Mouse (Mus musculus) heart, embryonic 13.5 days (tissue): Measurements from ENCODE around the gene Lsm2. TPM values are rescaled to one million over a fixed set of nuclear protein-coding genes. Genes with fewer than 3 reads are reported as not detected.

Experiments
- ATAC-seq: fragments of 200-750 bp; cut with Nextera tagmentation; 2 replicates; pipeline ENCODE4 v1.8.0; 2017; ENCODE audit warnings: moderate TSS enrichment; ENCODE audit not compliant: insufficient number of reproducible peaks, low FRiP score, low TSS enrichment; ENCODE audit errors: extremely low read depth
- H3K27ac ChIP-seq: fragments of 300-500 bp; sonication (generic); replicated peaks from 2 replicates; pipeline ENCODE4 v1.5.1; 2015; ENCODE audit warnings: moderate library complexity, mild to moderate bottlenecking, inconsistent platforms
- H3K27me3 ChIP-seq: fragments of 300-500 bp; sonication (generic); replicated peaks from 2 replicates; pipeline ENCODE4 v1.6.1; 2015; ENCODE audit warnings: mild to moderate bottlenecking, inconsistent platforms
- H3K36me3 ChIP-seq: fragments of 300-500 bp; sonication (generic); 2 replicates; pipeline ENCODE4 v1.6.1; 2015; ENCODE audit warnings: mild to moderate bottlenecking, inconsistent platforms
- H3K4me1 ChIP-seq: fragments of 300-500 bp; sonication (generic); 2 replicates; pipeline ENCODE4 v1.6.1; 2015; ENCODE audit warnings: inconsistent platforms
- H3K4me2 ChIP-seq: fragments of 300-500 bp; sonication (generic); 2 replicates; pipeline ENCODE4 v1.6.1; 2015; ENCODE audit warnings: inconsistent platforms, mild to moderate bottlenecking, moderate library complexity
- H3K4me3 ChIP-seq: fragments of 300-500 bp; sonication (generic); 2 replicates; pipeline ENCODE4 v1.5.1; 2015; ENCODE audit warnings: moderate library complexity, mild to moderate bottlenecking, inconsistent platforms
- H3K9ac ChIP-seq: fragments of 300-500 bp; sonication (generic); 2 replicates; pipeline ENCODE4 v1.6.1; 2015; ENCODE audit warnings: inconsistent platforms, mild to moderate bottlenecking, moderate library complexity
- H3K9me3 ChIP-seq: fragments of 300-500 bp; sonication (generic); 2 replicates; pipeline ENCODE4 v1.6.1; 2016; ENCODE audit warnings: inconsistent platforms
- WGBS: fragments of 180-500 bp; shearing (Covaris S2); methylation state at CpG from one replicate; pipeline ENCODE4 v1.1.7; 2015; ENCODE audit warnings: mixed read lengths; 5-methylcytosine and 5-hydroxymethylcytosine counted together
- polyA plus RNA-seq: library from polyadenylated mRNA; unstranded; fragments of >200 nt; fragmentation: Nextera tagmentation; extraction: Ambion mirVana; gene quantifications from 2 replicates; pipeline ENCODE4 v1.2.1, GENCODE M21; 2015

Gene Lsm2
- polyA plus RNA-seq = 145 and 153 TPM in 2 replicates

DNA sequence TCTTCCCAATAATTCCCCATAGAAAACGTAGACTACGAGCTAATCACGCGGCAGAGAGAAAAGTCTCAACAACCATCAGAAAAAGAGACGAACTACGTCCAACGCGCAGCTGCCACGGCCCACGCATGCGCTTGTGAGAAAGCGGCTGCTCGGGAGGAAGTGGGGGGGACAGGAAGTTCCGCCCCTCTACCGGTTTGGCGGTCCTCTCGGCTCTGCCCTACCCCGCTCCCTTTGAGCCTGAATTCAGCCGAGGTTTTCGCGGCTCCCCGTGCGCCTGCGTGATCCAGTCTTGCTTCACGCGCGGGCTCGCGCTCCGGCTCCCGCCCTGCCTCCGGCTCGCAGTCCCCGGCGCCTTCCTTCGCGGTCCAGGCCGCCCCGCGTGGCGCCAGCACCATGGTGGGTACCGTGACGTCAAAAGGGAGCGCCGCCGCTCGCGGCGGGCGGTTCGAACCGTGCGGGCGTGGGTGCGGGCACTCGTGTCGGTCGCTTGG lies at the start of gene Lsm2:
Gene Lsm2, plus strand, starts transcription at position 173 of the 491 bp plus-strand sequence.
- Histone ChIP-seq H3K4me1 (peaks cover 23% of the 10 kb centered on the region), H3K9me3 (no peaks in the 10 kb centered on the region), H3K4me2 (peak within 1 kb of the TSS; percentile 96), H3K36me3 (peaks cover 33% of the 10 kb centered on the region), H3K4me3 (peak within 1 kb of the TSS; percentile 90), H3K27ac (peak within 1 kb of the TSS; percentile 98), H3K27me3 (no peaks in the 10 kb centered on the region), H3K9ac (peak within 1 kb of the TSS; percentile 95)
- ATAC-seq = peak; percentile 89
- under 1% methylated on average over 48 of the region's 58 CpGs for WGBS

DNA sequence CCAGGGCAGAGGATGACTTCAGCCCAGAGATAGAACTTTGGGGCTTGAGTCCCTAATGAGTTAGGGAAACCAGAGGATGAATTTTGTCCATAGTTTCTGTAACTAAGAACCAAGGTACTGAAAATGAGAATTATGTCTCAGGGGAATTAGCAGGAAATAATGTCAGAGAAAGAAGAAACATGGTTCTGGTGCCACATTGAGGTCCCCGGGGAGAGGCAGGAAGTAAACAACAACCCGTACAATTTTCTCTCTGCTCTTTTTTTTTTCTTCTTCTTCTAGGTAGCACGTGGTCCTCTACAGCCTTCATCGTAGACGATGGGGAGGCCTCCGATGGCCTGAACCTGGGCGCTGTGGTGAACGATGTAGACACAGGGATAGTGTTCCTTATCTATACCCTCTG lies 49.4 kb upstream of the Lsm2 start:
- H3K4me1 ChIP-seq = peaks cover 16% of the 10 kb centered on the region
- H3K27me3 ChIP-seq = no peaks in the 10 kb centered on the region
- H3K9me3 ChIP-seq = no peaks in the 10 kb centered on the region
- H3K9ac ChIP-seq = peak overlapping the region; percentile 93
- 82% methylated on average over 8 of the region's 8 CpGs for WGBS
- peak overlapping the region; percentile 85 for H3K4me3 ChIP-seq
- peaks cover 21% of the 10 kb centered on the region for H3K36me3 ChIP-seq
- no peak overlapping the region for H3K27ac ChIP-seq
- H3K4me2 ChIP-seq = peak overlapping the region; percentile 97
- ATAC-seq = no peak

DNA sequence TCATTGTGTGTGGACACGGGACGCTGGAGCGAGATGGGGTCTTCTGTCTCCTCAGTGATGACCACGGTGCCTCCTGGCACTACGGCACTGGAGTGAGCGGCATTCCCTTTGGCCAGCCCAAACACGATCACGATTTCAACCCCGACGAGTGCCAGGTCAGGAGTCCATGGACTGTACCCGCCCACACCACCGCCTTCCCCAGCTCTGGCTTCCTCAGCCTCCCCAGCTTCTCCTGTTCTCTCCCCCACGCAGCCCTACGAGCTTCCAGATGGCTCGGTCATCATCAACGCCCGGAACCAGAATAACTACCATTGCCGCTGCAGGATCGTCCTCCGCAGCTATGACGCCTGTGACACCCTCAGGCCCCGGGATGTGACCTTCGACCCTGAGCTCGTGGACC lies 47.6 kb upstream of the Lsm2 start:
- Histone ChIP-seq H3K9me3 (no peaks in the 10 kb centered on the region), H3K36me3 (peaks cover 21% of the 10 kb centered on the region), H3K9ac (0 out of 2 replicates have a peak overlapping the region, but pooled peaks have one; percentile 12), H3K27ac (no peak overlapping the region), H3K4me2 (no peak overlapping the region), H3K4me1 (peaks cover 16% of the 10 kb centered on the region), H3K4me3 (no peak overlapping the region), H3K27me3 (no peaks in the 10 kb centered on the region)
- 70% methylated on average over 24 of the region's 24 CpGs for WGBS
- ATAC-seq = no peak

DNA sequence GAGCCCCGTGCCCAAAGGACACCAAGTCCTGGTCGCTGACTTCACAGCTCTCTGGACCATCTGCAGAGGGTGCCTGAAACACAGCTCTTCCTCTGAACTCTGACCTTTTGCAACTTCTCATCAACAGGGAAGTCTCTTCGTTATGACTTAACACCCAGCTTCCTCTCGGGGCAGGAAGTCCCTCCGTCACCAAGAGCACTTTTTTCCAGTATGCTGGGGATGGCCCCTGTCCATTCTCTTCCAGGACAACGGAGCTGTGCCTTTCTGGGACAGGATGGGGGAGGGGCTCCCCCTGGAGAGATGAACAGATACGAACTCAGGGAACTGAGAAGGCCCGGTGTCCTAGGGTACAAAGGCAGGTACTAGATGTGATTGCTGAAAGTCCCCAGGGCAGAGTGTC lies 46.8 kb upstream of the Lsm2 start:
- ATAC-seq = no peak
- no peak overlapping the region for H3K4me3 ChIP-seq
- H3K27ac ChIP-seq = no peak overlapping the region
- H3K9ac ChIP-seq = peak overlapping the region; percentile 15
- H3K27me3 ChIP-seq = no peaks in the 10 kb centered on the region
- WGBS = 46% methylated on average over 8 of the region's 8 CpGs
- H3K9me3 ChIP-seq = no peaks in the 10 kb centered on the region
- H3K4me2 ChIP-seq = no peak overlapping the region
- H3K36me3 ChIP-seq = peaks cover 21% of the 10 kb centered on the region
- H3K4me1 ChIP-seq = peaks cover 16% of the 10 kb centered on the region

DNA sequence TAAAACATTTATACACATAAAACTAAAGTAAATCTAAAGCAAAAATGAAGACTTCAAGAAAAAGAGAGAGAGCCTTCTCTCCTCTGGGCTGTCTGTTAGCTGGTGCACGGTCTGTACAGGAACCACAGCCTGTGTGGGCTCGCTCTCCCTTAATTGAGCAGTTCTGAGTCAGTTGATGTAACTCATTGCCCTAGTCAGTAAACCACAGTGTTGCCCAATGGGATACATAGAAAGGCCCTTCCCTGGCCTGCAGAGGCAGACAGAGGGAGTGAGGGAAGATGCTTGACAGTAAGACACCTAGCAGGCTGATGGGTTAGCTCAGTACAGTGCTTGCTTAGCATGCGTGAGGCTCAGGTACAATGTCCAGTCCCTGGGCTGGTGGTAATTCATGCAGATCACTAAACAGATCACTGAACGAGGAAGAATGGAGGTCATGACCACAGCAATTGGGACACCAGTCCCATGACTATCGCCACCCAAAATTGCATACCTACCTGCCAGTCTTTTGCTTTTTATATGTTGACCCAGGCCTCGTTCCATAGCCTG lies 43.6 kb upstream of the Lsm2 start:
- Histone ChIP-seq H3K4me3 (no peak overlapping the region), H3K4me1 (peaks cover 8% of the 10 kb centered on the region), H3K9ac (no peak overlapping the region), H3K4me2 (no peak overlapping the region), H3K27ac (no peak overlapping the region), H3K36me3 (peaks cover 21% of the 10 kb centered on the region), H3K27me3 (no peaks in the 10 kb centered on the region), H3K9me3 (no peaks in the 10 kb centered on the region)
- 76% methylated on average over 6 of the region's 6 CpGs for WGBS
- ATAC-seq = no peak

DNA sequence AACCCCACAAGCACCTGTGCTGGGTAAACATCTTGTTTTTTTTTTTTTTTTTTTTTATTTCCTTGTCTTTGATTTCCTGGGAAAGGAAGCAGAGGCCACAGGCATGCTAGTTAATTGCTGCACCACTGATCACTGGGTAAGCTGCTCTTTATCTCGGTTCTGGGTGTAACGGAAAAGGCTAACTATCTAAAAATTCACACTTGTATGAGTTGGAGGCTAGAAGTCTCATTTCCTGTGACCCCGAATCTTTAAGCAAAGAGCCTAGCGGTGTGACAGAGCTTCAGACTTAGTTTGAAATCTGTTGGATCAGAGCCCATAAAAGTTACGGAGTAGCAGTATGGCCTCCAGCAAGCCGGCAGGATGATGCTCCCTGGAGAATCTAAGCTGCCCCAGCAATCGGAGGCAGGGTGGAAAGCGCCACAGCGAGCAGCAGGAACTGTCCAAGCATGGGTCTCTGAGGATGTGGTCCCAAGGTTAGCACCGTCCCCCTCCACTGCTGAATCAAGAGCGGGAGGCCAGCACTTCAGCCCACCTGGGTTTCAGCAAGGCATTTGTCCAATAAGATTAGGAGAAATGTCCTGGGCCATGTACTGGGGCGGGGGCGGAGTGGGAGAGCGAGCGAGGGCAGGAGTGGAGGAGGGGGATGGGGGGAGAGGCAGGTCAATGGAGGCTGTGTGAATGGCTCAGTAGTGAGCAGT lies 40.2 kb upstream of the Lsm2 start:
- peak overlapping the region; percentile 47 for H3K4me3 ChIP-seq
- peaks cover 11% of the 10 kb centered on the region for H3K4me1 ChIP-seq
- 9% methylated on average over 15 of the region's 15 CpGs for WGBS

DNA sequence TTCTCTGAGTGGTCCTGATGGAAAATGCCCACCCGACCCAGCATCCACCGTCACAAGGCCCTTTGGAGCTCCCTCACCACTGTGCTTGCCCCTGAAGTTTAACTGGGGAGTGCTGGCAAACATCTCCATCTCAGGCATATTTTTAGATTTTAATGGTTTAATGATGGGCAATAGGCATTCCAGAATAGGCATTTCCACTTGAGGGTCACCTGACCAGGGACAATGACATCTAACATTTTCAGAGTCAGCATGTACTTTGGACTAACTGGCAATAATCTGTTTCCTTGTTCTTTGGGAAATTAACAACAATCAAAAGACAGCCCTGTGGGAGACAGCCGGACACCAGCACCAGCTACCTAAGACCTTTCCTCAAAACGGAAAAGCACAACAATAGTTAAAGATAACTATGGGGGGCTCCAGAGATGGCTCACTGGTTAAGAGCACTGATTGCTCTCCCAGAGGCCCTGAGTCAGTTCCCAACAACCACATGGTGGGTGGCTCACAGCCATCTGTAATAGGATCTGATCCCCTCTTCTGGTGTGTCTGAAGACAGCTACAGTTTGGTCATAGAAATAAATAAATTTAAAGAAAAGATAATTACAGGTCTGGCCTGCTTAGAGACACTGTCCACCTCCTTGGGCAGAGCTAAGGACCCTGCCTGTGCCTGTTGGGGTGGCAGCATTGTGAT lies 38.4 kb upstream of the Lsm2 start:
- 79% methylated on average over 4 of the region's 4 CpGs for WGBS
- H3K4me3 ChIP-seq = no peak overlapping the region
- no peak for ATAC-seq
- H3K27me3 ChIP-seq = no peaks in the 10 kb centered on the region
- no peak overlapping the region for H3K9ac ChIP-seq
- H3K4me2 ChIP-seq = no peak overlapping the region
- peaks cover 11% of the 10 kb centered on the region for H3K4me1 ChIP-seq
- no peaks in the 10 kb centered on the region for H3K9me3 ChIP-seq
- H3K36me3 ChIP-seq = no peaks in the 10 kb centered on the region
- H3K27ac ChIP-seq = no peak overlapping the region

More for the DNA sequence above, 40.2 kb upstream of the Lsm2 start:
- H3K27ac ChIP-seq = peak overlapping the region; percentile 79
- no peak for ATAC-seq
- no peaks in the 10 kb centered on the region for H3K9me3 ChIP-seq
- H3K27me3 ChIP-seq = no peaks in the 10 kb centered on the region
- peak overlapping the region; percentile 77 for H3K9ac ChIP-seq
- H3K4me2 ChIP-seq = peak overlapping the region; percentile 72
- H3K36me3 ChIP-seq = no peaks in the 10 kb centered on the region

DNA sequence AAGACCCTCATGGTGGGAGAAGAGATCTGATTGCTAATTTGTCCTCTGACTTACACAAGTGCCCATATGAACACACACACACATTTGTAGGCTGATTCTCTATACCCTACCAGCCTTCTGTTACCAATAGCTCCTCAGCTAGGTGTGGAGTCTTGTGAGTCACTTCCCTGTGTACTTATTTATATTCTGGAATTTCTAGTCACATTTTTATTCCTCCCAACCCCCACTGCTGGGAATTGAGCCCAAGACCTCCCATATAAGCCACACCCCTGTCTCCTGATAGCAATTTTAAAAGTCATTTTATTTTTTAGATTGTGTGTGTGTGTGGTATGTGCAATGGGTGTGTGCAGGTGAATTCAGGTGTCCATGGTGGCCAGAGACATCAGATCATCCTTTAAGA lies 37.3 kb upstream of the Lsm2 start:
- Histone ChIP-seq H3K27ac (no peak overlapping the region), H3K4me3 (no peak overlapping the region)

DNA sequence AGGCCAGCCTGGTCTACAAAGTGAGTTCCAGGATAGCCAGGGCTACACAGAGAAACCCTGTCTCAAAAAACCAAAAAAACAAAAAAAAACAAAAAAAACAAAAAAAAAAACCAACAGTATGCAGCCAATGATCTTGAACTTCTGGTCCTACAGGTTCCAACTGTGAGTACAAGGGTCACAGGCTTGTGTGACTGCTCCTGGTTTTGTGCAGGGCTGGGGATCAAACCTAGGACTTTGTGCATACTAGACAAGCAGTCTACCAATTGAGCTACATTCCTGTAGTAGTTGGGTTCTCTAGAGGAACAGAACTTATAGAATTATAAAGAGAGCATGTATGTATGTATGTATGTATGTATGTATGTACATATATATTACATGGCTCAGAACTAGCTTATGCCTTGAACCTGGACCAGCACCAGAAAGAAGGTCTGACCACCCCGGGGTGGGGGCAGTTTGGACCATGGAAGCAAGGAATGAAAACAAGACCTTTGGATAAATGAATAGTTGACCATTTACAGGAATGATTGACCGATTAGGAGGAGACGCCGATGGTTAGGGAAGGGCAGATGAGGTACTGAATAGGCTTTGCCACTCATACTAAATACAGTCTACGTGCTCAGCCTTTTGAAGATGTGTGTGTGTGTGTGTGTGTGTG lies 35.0 kb upstream of the Lsm2 start:
- ATAC-seq = no peak

More for the DNA sequence above, 37.3 kb upstream of the Lsm2 start:
- no peak for ATAC-seq
- peaks cover 11% of the 10 kb centered on the region for H3K4me1 ChIP-seq
- H3K4me2 ChIP-seq = no peak overlapping the region
- no peaks in the 10 kb centered on the region for H3K9me3 ChIP-seq
- peaks cover 2% of the 10 kb centered on the region for H3K36me3 ChIP-seq
- peak overlapping the region; percentile 40; the same call in 1 of the 2 replicates for H3K9ac ChIP-seq
- no peaks in the 10 kb centered on the region for H3K27me3 ChIP-seq

DNA sequence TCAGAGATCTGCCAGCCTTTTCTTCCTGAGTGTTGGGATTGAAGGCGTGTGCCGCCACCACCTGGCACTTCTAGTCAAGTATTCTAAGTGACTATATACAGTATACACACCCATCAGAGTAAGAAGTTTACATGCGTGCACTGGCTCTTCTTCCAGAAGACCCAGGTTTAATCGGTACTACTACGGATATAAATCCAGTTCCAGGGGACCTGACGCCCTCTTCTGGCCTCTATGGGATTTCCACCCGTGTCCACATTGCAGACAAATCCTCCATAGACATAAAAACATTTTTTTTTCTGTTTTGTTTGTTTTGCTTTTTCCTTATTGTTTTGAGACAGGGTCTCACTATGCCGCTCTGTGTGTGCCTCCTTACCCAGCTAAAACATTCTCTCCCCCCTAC lies 34.1 kb upstream of the Lsm2 start:
- Histone ChIP-seq H3K4me3 (no peak overlapping the region), H3K27me3 (no peaks in the 10 kb centered on the region), H3K9ac (no peak overlapping the region), H3K4me1 (peaks cover 21% of the 10 kb centered on the region), H3K36me3 (peaks cover 23% of the 10 kb centered on the region), H3K9me3 (no peaks in the 10 kb centered on the region), H3K4me2 (no peak overlapping the region), H3K27ac (no peak overlapping the region)
- WGBS = 24% methylated on average over 8 of the region's 8 CpGs
- no peak for ATAC-seq

More for the DNA sequence above, 35.0 kb upstream of the Lsm2 start:
- Histone ChIP-seq H3K4me2 (no peak overlapping the region), H3K9ac (no peak overlapping the region), H3K4me1 (peaks cover 26% of the 10 kb centered on the region), H3K36me3 (peaks cover 23% of the 10 kb centered on the region), H3K9me3 (no peaks in the 10 kb centered on the region), H3K27ac (no peak overlapping the region), H3K4me3 (no peak overlapping the region), H3K27me3 (no peaks in the 10 kb centered on the region)
- 86% methylated on average over 5 of the region's 5 CpGs for WGBS
